Mouse (Mus musculus): Measurements from ENCODE around the gene Sh3gl2.

DNA sequence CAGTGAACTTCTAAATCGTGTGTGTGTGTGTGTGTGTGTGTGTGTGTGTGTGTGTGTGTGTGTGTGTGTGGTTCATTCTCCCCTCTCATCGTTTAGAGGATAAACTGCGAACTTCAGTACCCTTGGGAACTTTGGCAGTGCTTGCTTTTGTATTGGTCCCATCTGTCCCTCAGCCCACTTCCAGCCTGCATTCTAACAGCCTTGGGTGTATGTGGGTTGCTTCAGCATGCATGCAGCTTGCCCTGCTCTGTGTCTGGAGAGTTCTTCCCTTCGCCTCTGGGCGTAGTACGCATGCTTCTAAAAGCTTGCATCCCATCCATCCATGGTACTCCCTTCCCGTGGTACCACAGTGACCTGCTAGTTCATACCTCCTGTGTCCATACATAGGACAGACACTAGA is 200.3 kb downstream of the Sh3gl2 start:
- TF ChIP-seq CTCF (IDR thresholded peaks at IDR 0.05; ENCODE audit: low read depth, low read length) = no peak
- no peak for TF ChIP-seq EP300 (IDR thresholded peaks at IDR 0.05; ENCODE audit: insufficient read depth, low read depth, low read length)
- no peak for TF ChIP-seq POLR2A (IDR thresholded peaks at IDR 0.05; ENCODE audit: insufficient read depth, low read length)
